Mouse (Mus musculus): Measurements from ENCODE around the gene Abhd2.
A peak's percentile ranks its signal among the peaks of the same experiment; 100 is the strongest.

Gene Abhd2

DNA sequence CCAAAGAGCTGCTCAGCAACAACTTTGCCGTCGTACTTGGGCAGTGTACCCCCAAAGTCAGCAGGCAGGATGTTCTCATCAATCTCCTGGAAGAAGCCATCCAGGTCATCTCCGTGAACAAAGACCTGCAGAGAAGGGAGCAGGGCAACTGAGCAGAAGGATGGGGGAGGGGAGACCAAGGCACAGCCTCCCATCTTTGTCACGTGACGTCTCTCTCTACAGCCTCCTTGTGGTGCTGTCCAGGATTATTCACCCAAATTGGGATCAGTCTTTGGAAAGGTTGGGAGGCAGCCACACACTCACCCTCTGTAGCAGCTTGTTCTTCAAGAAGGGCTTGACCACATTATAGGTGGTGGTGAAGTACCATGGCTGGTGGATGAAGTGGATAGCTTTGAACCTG lies 102.6 kb downstream of the Abhd2 start:
- DNase-seq (ENCODE audit: low read depth, low spot score) = no peak

- DNase-seq (ENCODE audit: low read depth, low spot score) = no peak
These were observed 103.7 kb downstream of the Abhd2 start for GRCm38 (mm10) chr7:79376516-79377275.

GRCm38 (mm10) chr7:79386422-79387133 lies 113.6 kb downstream of the Abhd2 start, which contains the start of gene Rlbp1:
Rlbp1 (minus strand) TSS chr7:79387048.
- DNase-seq (ENCODE audit: low read depth, low spot score) = no peak

- DNase-seq (ENCODE audit: low read depth, low spot score) = no peak
These were observed 114.1 kb downstream of the Abhd2 start for GRCm38 (mm10) chr7:79387140-79387539.

GRCm38 (mm10) chr7:79387991-79388390 lies 115.0 kb downstream of the Abhd2 start:
- no peak for DNase-seq (ENCODE audit: low read depth, low spot score)

- DNase-seq (ENCODE audit: low read depth, low spot score) = no peak
These were observed 115.7 kb downstream of the Abhd2 start for GRCm38 (mm10) chr7:79388671-79389206.

- no peak for DNase-seq (ENCODE audit: low read depth, low spot score)
These were observed 117.2 kb downstream of the Abhd2 start for GRCm38 (mm10) chr7:79390141-79390708.

GRCm38 (mm10) chr7:79391471-79391870 lies 118.5 kb downstream of the Abhd2 start:
- DNase-seq (ENCODE audit: low read depth, low spot score) = no peak

DNA sequence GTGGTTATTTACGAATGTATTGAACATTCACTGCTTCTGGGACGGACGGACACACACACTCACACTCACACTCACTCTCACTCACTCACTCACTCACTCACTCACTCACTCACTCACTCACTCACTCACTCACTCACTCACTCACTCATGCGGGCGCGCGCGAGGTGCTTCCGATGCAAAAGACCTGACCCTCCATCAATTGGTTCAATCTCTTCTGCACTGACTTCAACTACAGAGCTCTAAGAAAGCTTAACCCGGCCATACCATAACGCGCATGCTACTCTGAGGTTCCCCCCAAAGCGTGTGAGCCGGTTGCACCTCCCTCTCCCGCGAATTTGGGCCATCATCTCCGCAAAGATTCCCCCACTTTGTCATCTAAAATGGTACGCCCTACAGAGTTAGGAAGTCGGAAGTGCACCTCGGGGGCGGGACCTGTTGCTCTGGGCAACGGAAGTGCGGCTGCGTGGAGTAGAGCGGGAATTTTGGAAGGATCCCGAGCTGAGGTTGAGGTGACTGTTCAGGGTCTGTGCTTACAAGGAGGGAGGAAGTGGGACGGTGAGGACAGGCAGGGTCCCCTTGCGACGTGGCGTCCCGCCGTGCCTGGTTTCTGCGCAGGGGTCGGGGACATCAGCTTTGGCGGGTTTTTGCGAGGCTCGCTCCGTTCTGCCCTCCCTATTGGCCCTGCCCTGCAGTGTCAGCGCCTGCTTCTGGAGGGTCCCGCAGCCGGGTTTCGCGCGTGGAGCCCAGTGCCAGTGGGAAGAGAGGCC lies 119.1 kb downstream of the Abhd2 start, which contains the start of gene Fanci:
Gene Fanci (plus strand): TSS at position 47 of the 767 bp plus-strand sequence.
- DNase-seq (ENCODE audit: low read depth, low spot score) = peak; percentile 89

GRCm38 (mm10) chr7:79392860-79393513 lies 120.0 kb downstream of the Abhd2 start:
- no peak for DNase-seq (ENCODE audit: low read depth, low spot score)

DNA sequence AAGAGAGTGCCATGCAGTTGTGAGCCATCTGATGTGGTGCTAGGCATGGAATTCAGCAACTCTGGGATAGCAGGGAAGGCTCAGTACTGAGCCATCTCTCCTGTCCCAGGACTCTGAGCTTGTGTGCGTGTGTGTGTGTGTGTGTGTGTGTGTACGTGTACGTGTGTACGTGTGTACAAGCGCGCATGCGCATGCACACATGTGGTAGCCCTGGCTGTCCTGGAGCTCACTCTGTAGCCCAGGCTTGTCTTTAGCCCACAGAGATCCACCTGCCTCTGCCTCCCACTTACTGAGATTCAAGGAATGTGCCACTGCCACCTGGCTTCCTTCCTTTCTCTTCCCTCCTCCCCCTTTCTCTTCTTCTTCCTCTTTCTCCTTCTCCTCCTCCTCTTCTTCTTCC lies 120.9 kb downstream of the Abhd2 start:
- no peak for DNase-seq (ENCODE audit: low read depth, low spot score)

GRCm38 (mm10) chr7:79394666-79395065 lies 121.7 kb downstream of the Abhd2 start:
- no peak for DNase-seq (ENCODE audit: low read depth, low spot score)

DNA sequence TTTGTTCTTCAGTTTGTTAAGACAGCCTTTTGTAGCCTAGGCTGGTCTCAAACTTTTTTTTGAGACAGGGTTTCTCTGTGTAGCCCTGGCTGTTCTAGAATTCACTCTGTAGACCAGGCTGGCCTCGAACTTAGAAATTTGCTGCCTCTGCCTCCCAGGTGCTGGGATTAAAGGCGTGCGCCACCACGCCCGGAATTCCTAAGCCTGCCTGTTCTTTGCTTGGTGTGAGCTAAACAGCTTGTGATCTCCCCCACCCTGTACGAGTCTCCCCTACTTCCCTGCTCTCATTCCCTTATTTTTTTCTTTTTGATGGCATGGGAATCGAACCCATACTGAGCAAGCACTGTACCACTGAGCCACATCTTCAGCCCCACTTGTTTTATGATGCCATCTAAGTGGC lies 122.2 kb downstream of the Abhd2 start:
- no peak for DNase-seq (ENCODE audit: low read depth, low spot score)

DNA sequence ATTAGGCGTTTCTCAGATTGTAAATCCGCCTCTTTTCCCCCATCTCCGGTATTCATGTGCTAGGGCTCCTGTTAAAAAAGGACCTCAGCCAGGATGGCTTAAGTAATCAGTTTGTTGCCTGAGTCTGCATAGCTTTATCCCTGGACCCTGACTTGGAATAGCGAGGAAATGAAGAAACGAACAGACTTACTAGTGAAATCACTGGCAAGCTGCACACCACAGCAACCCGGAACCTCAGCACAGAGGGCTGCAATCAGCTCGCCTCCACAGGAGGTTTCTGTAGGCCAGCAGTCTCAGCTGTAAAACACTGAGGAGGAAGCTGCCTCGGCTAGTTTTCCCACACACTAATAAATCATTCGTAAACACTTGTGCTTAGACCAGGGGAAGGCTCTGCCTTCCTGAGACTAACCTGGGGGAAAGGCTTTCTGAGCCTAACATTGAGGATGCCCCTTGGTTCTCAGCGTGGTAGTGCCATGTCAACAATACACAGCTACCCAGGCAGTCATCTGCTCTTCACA lies 124.5 kb downstream of the Abhd2 start:
- DNase-seq (ENCODE audit: low read depth, low spot score) = no peak

- DNase-seq (ENCODE audit: low read depth, low spot score) = no peak
These were observed 125.4 kb downstream of the Abhd2 start for GRCm38 (mm10) chr7:79398426-79398825.

- DNase-seq (ENCODE audit: low read depth, low spot score) = no peak
These were observed 126.0 kb downstream of the Abhd2 start for GRCm38 (mm10) chr7:79398971-79399370.

GRCm38 (mm10) chr7:79400296-79400695 lies 127.3 kb downstream of the Abhd2 start:
- DNase-seq (ENCODE audit: low read depth, low spot score) = no peak

- no peak for DNase-seq (ENCODE audit: low read depth, low spot score)
These were observed 141.7 kb downstream of the Abhd2 start for GRCm38 (mm10) chr7:79414449-79415375.

All from WW6 (cell line).